Mouse (Mus musculus) hindbrain, embryonic 12.5 days (tissue): ENCODE results near the gene Vmn2r108. TPM values are rescaled to one million over a fixed set of nuclear protein-coding genes. Genes with fewer than 3 reads are reported as not detected.
"Not testable (repeated sequence)": the region's sequence is repeated elsewhere in the genome, so short reads cannot be mapped to it uniquely, and the experiment has no call there.

ENCODE experiments used
- ATAC-seq: fragments of 200-750 bp; cut with Nextera tagmentation; 2 replicates; pipeline ENCODE4 v1.8.0; 2017; ENCODE audit warnings: moderate TSS enrichment; ENCODE audit not compliant: low FRiP score
- H3K27ac ChIP-seq: fragments of 300-500 bp; sonication (generic); 2 replicates; pipeline ENCODE4 v1.5.1; 2016; ENCODE audit warnings: mild to moderate bottlenecking
- H3K27me3 ChIP-seq: fragments of 300-500 bp; sonication (generic); 2 replicates; pipeline ENCODE4 v1.6.1; 2016; ENCODE audit warnings: mild to moderate bottlenecking
- H3K36me3 ChIP-seq: fragments of 300-500 bp; sonication (generic); 2 replicates; pipeline ENCODE4 v1.6.1; 2016; ENCODE audit warnings: mild to moderate bottlenecking
- H3K4me1 ChIP-seq: fragments of 300-500 bp; sonication (generic); 2 replicates; pipeline ENCODE4 v1.6.1; 2016
- H3K4me2 ChIP-seq: fragments of 300-500 bp; sonication (generic); replicated peaks from 2 replicates; pipeline ENCODE4 v1.6.1; 2016; ENCODE audit warnings: mild to moderate bottlenecking
- H3K4me3 ChIP-seq: fragments of 300-500 bp; sonication (generic); 2 replicates; pipeline ENCODE4 v1.5.1; 2016; ENCODE audit warnings: mild to moderate bottlenecking
- H3K9ac ChIP-seq: fragments of 300-500 bp; sonication (generic); 2 replicates; pipeline ENCODE4 v1.6.1; 2016; ENCODE audit warnings: mild to moderate bottlenecking, moderate library complexity
- H3K9me3 ChIP-seq: fragments of 300-500 bp; sonication (generic); replicated peaks from 2 replicates; pipeline ENCODE4 v1.6.1; 2016; ENCODE audit warnings: mild to moderate bottlenecking
- WGBS: fragments of 180-500 bp; shearing (Covaris S2); methylation state at CpG from one replicate; pipeline ENCODE4 v1.1.7; 2016; 5-methylcytosine and 5-hydroxymethylcytosine counted together
- polyA plus RNA-seq: library from polyadenylated mRNA; unstranded; fragments of >200 nt; fragmentation: Nextera tagmentation; extraction: Ambion mirVana; gene quantifications from 2 replicates; pipeline ENCODE4 v1.2.1, GENCODE M21; 2016

The Vmn2r108 gene
- polyA plus RNA-seq, result not detected in 2 replicates

DNA sequence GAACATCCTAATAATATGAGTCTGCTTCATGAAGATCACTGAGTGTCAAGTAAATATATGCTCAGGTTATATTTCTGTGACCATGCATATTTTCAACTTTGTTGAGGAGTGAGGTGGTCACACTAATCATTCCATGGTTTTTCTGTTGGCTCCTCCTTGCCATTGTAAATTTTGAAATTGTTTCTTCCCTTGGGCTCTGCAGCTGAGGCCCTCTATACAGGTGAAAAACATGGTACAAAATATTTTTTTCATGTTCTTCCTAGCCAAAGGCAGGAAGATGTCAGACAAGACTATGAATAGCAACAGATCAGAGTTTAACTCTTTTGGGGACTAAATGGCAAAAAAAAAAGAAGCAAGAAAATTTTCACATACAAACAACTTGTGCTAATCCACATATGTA lies at the start of gene Vmn2r108:
Gene Vmn2r108, minus strand, starts transcription at position 101 of the 400 bp plus-strand sequence.
- H3K9ac ChIP-seq, result no peak within 1 kb of the TSS
- H3K36me3 ChIP-seq, result no peaks in the 10 kb centered on the region
- no peak for ATAC-seq
- no peak within 1 kb of the TSS for H3K4me2 ChIP-seq
- H3K4me1 ChIP-seq, result no peaks in the 10 kb centered on the region
- no peak within 1 kb of the TSS for H3K4me3 ChIP-seq
- no peaks in the 10 kb centered on the region for H3K9me3 ChIP-seq
- H3K27ac ChIP-seq, result no peak within 1 kb of the TSS
- no peaks in the 10 kb centered on the region for H3K27me3 ChIP-seq

GRCm38 (mm10) chr17:20508247-20508646 lies 27.1 kb upstream of the Vmn2r108 start:
- H3K4me2 ChIP-seq, H3K36me3 ChIP-seq, H3K27ac ChIP-seq, H3K9ac ChIP-seq, H3K4me3 ChIP-seq, H3K27me3 ChIP-seq, H3K4me1 ChIP-seq, ATAC-seq: not testable (repeated sequence)
- H3K9me3 ChIP-seq, result peaks cover 25% of the 10 kb centered on the region

DNA sequence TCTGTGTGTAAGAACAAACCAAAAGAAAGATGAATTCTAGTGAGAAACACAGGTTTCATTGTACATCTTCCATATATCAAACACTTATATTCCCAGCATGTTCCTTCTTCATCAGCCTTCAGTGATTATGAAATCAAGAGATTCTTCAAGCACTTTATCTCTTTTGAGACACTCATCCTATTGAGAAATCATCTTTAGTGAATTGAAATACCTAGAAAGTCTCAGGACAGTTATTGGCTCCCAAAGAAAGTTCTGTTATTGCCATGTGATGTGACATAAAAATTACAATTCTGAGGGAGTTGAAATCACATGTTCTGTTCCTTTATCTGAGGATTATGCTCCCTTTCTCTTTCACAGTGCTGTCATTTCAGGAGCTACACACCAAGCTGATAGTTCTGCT lies 16.7 kb upstream of the Vmn2r108 start, which contains the start of gene Vmn1r225:
Gene Vmn1r225, plus strand, starts transcription at position 301 of the 400 bp plus-strand sequence.
- Histone ChIP-seq H3K4me3 (no peak within 1 kb of the TSS), H3K9me3 (peaks cover 8% of the 10 kb centered on the region; the same call in 1 of the 2 replicates), H3K27ac (no peak within 1 kb of the TSS), H3K36me3 (no peaks in the 10 kb centered on the region), H3K27me3 (no peaks in the 10 kb centered on the region), H3K9ac (no peak within 1 kb of the TSS), H3K4me2 (no peak within 1 kb of the TSS), H3K4me1 (no peaks in the 10 kb centered on the region)
- no peak for ATAC-seq

DNA sequence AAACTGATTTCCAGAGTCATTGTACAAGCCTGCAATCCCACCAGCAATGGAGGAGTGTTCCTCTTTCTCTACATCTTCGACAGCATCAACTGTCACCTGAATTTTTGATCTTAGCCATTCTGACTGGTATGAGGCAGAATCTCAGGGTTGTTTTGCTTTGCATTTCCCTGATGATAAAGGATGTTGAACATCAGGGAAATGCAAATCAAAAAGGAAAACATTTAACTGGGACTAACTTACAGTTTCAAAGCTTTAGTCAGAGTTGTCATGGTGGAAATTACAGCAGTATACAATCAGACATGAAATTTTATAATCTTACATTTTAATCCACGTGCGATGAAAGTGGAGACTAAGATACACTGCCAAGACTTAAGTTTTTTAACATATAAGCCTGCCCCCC lies 7.8 kb downstream of the Vmn2r108 start:
- H3K27ac ChIP-seq, result no peak overlapping the region
- no peaks in the 10 kb centered on the region for H3K27me3 ChIP-seq
- ATAC-seq, result no peak

GRCm38 (mm10) chr17:20439263-20439662 lies 41.9 kb downstream of the Vmn2r108 start:
- Histone ChIP-seq H3K9ac (no peak overlapping the region), H3K27me3 (no peaks in the 10 kb centered on the region), H3K4me2 (no peak overlapping the region), H3K4me3 (no peak overlapping the region), H3K9me3 (peaks cover 29% of the 10 kb centered on the region), H3K27ac (no peak overlapping the region), H3K4me1 (no peaks in the 10 kb centered on the region), H3K36me3 (no peaks in the 10 kb centered on the region)
- no peak for ATAC-seq

More for the DNA sequence above, 7.8 kb downstream of the Vmn2r108 start:
- no peak overlapping the region for H3K4me3 ChIP-seq
- H3K36me3 ChIP-seq, result no peaks in the 10 kb centered on the region
- H3K9me3 ChIP-seq, result no peaks in the 10 kb centered on the region; the same call in none of the 2 replicates
- H3K4me1 ChIP-seq, result no peaks in the 10 kb centered on the region
- no peak overlapping the region for H3K4me2 ChIP-seq
- 73% methylated on average over 3 of the region's 3 CpGs for WGBS
- H3K9ac ChIP-seq, result no peak overlapping the region

DNA sequence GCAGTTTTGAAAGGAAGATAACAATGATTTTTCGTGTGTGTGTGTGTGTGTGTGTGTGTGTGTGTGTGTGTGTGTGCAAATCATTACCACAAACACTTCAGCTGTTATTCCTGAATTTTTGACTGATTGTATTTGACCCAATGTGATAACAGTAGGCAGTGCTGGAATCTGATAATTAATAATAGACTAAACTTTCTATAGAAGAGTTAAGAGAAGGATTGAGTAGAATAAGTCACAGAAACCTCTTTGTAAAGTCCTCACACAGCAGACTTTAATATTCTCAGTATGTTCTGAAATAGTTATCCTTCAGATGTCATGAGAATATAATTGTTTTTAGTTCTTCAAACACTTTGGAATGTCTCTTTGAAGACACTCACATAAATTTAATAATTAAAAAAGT lies 67.3 kb downstream of the Vmn2r108 start, which contains the start of gene Vmn1r224:
Gene Vmn1r224, plus strand, starts transcription at position 301 of the 400 bp plus-strand sequence.
- Histone ChIP-seq H3K27ac (no peak within 1 kb of the TSS), H3K9ac (no peak within 1 kb of the TSS), H3K4me3 (no peak within 1 kb of the TSS), H3K4me1 (no peaks in the 10 kb centered on the region), H3K36me3 (no peaks in the 10 kb centered on the region), H3K9me3 (0 out of 2 replicates have a peak, but pooled peaks cover 16% of the 10 kb centered on the region), H3K27me3 (no peaks in the 10 kb centered on the region), H3K4me2 (no peak within 1 kb of the TSS)
- 40% methylated on average over 1 of the region's 1 CpGs for WGBS
- no peak for ATAC-seq

Other genes with a start within 250 kb of the Vmn2r108 start
- gene Vmn2r105, start 246.3 kb downstream of the Vmn2r108 start, polyA plus RNA-seq, result not detected in 2 replicates
- gene Vmn2r106, start 195.8 kb downstream of the Vmn2r108 start, polyA plus RNA-seq, result not detected in 2 replicates
- not detected in 2 replicates for gene Vmn2r107, start 136.1 kb downstream of the Vmn2r108 start, polyA plus RNA-seq
- not detected in 2 replicates for gene Vmn1r224, start 67.2 kb downstream of the Vmn2r108 start, polyA plus RNA-seq
- not detected in 2 replicates for gene Vmn1r225, start 16.8 kb upstream of the Vmn2r108 start, polyA plus RNA-seq
- gene Vmn2r109, start 83.4 kb upstream of the Vmn2r108 start, polyA plus RNA-seq, result not detected in 2 replicates
- gene Vmn2r110, start 115.1 kb upstream of the Vmn2r108 start, polyA plus RNA-seq, result 0.03 TPM in 1 of 2 replicates, not detected in the other
- gene Fpr-rs3, start 143.5 kb upstream of the Vmn2r108 start, polyA plus RNA-seq, result not detected in 2 replicates
- not detected in 2 replicates for gene Vmn1r226, start 201.5 kb upstream of the Vmn2r108 start, polyA plus RNA-seq
- gene Vmn1r227, start 248.5 kb upstream of the Vmn2r108 start, polyA plus RNA-seq, result not detected in 2 replicates